Comparison of ENCODE assay signal across 17 mouse cellular contexts in the genomic region with DNA sequence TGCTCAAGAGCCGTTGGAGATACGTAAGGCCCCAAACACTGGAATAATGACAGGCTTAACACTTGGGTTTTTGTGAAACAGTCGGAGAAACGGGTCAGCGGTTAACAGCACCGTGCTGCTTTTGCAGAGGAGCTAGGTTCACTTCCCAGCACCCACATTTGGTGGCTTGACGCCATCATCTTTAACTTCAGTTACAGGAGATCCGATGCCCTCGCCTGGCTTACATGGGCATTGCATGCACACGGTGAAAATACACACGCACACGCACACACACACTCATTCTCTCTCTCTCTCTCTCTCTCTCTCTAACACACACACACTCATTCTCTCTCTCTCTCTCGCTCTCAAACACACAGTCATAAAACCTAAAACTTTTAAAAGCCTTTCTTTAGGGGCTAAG.
A peak's percentile ranks its signal among the peaks of the same experiment; 100 is the strongest.
DNase-seq lines count a peak whose midpoint lies in the region; ATAC-seq and TF ChIP-seq lines count a peak whose summit lies in the region.
"Had no signal": no experiment of that assay in that cellular context is flagged by ENCODE, and none has a peak within 500 bp of the region (broad histone marks: within the 10 kb centered on the region; RNA-seq: fewer than 3 reads in every experiment).

No protein-coding gene starts in this region.

- no peak for TF ChIP-seq POLR2A in brain, embryonic 14.5 days (IDR thresholded peaks at IDR 0.05; ENCODE audit: borderline replicate concordance, extremely low read depth, insufficient read depth, insufficient read length, poor library complexity, severe bottlenecking)

- H3K9me3 ChIP-seq in embryonic facial prominence, embryonic 15.5 days (replicated peaks): no peaks in the 10 kb centered on the region
- 0 out of 2 replicates have a peak, but pooled peaks cover 2% of the 10 kb centered on the region for H3K9me3 ChIP-seq in embryonic facial prominence, embryonic 10.5 days
- no peaks in the 10 kb centered on the region for H3K9me3 ChIP-seq in lung, embryonic 14.5 days (ENCODE audit: low read depth, low read length)
- no peaks in the 10 kb centered on the region for H3K9me3 ChIP-seq in lung, postnatal 0 days (ENCODE audit: low read length)
- no peaks in the 10 kb centered on the region for H3K9me3 ChIP-seq in neural tube, embryonic 14.5 days (ENCODE audit: control insufficient read depth, low read length)
- H3K9me3 ChIP-seq: G1E had no signal

- DNase-seq in embryonic facial prominence, embryonic 10.5 days (ENCODE audit: low spot score): no peak
- no peak for DNase-seq in lung, embryonic 14.5 days
- no peak for DNase-seq in lung, postnatal 0 days (ENCODE audit: low spot score)
- no peak for DNase-seq in brain, embryonic 14.5 days (ENCODE audit: low read depth)
- DNase-seq in retina, embryonic 14.5 days (ENCODE audit: low spot score): no peak
- DNase-seq in adrenal gland, adult 18-20 months (ENCODE audit: low spot score in 2 of 2): no peak
- DNase-seq: adrenal gland, postnatal 14 days; cerebellum, adult 9-10 months; heart, adult 18-20 months; lung, postnatal 36 days; thymus, postnatal 4 days had no signal

- no peaks in the 10 kb centered on the region for H3K27me3 ChIP-seq in embryonic facial prominence, embryonic 15.5 days
- H3K27me3 ChIP-seq in embryonic facial prominence, embryonic 10.5 days (replicated peaks; ENCODE audit: low read depth, poor library complexity, severe bottlenecking): no peaks in the 10 kb centered on the region
- no peaks in the 10 kb centered on the region for H3K27me3 ChIP-seq in lung, embryonic 14.5 days (ENCODE audit: insufficient read depth, low read length)
- no peaks in the 10 kb centered on the region for H3K27me3 ChIP-seq in lung, postnatal 0 days (replicated peaks; ENCODE audit: insufficient read depth, low read length)
- H3K27me3 ChIP-seq in neural tube, embryonic 14.5 days (ENCODE audit: control insufficient read depth, insufficient read depth, low read length): no peaks in the 10 kb centered on the region
- H3K27me3 ChIP-seq: neural tube, embryonic 12.5 days had no signal

- TF ChIP-seq EP300 in lung, postnatal 0 days (IDR thresholded peaks at IDR 0.05): no peak

- H3K4me1 ChIP-seq in embryonic facial prominence, embryonic 15.5 days: peaks cover 15% of the 10 kb centered on the region
- peaks cover 7% of the 10 kb centered on the region; the same call in 1 of the 2 replicates for H3K4me1 ChIP-seq in embryonic facial prominence, embryonic 10.5 days
- no peaks in the 10 kb centered on the region for H3K4me1 ChIP-seq in lung, embryonic 14.5 days (ENCODE audit: insufficient read depth)
- H3K4me1 ChIP-seq in lung, postnatal 0 days (ENCODE audit: insufficient read depth, low read depth, low read length): no peaks in the 10 kb centered on the region
- no peaks in the 10 kb centered on the region for H3K4me1 ChIP-seq in neural tube, embryonic 14.5 days (ENCODE audit: control insufficient read depth, insufficient read depth, low read length)

- 0 out of 2 replicates have a peak, but pooled peaks cover 2% of the 10 kb centered on the region for H3K36me3 ChIP-seq in embryonic facial prominence, embryonic 15.5 days
- H3K36me3 ChIP-seq in embryonic facial prominence, embryonic 10.5 days (replicated peaks): peaks cover 4% of the 10 kb centered on the region; the same call in 1 of the 2 replicates
- H3K36me3 ChIP-seq in lung, embryonic 14.5 days (ENCODE audit: insufficient read depth): 0 out of 2 replicates have a peak, but pooled peaks cover under 1% of the 10 kb centered on the region
- H3K36me3 ChIP-seq in lung, postnatal 0 days (ENCODE audit: insufficient read depth, low read length): no peaks in the 10 kb centered on the region
- H3K36me3 ChIP-seq in neural tube, embryonic 14.5 days (ENCODE audit: control insufficient read depth, insufficient read depth, low read length): no peaks in the 10 kb centered on the region
- H3K36me3 ChIP-seq: neural tube, embryonic 12.5 days had no signal

- 92% methylated on average over 13 of the region's 13 CpGs for WGBS in embryonic facial prominence, embryonic 15.5 days
- WGBS in embryonic facial prominence, embryonic 10.5 days: 94% methylated on average over 13 of the region's 13 CpGs
- 95% methylated on average over 13 of the region's 13 CpGs for WGBS in lung, embryonic 14.5 days
- WGBS in lung, postnatal 0 days: 97% methylated on average over 13 of the region's 13 CpGs
- 87% methylated on average over 13 of the region's 13 CpGs for WGBS in neural tube, embryonic 14.5 days

- no peak overlapping the region for H3K9ac ChIP-seq in embryonic facial prominence, embryonic 15.5 days
- H3K9ac ChIP-seq in lung, embryonic 14.5 days: no peak overlapping the region
- H3K9ac ChIP-seq in lung, postnatal 0 days (replicated peaks; ENCODE audit: low read depth): no peak overlapping the region
- H3K9ac ChIP-seq in neural tube, embryonic 14.5 days (replicated peaks; ENCODE audit: low read depth, low read length): no peak overlapping the region
- H3K9ac ChIP-seq: neural tube, embryonic 12.5 days had no signal

- H3K27ac ChIP-seq in embryonic facial prominence, embryonic 15.5 days (replicated peaks): 0 out of 2 replicates have a peak overlapping the region, but pooled peaks have one; percentile 17
- H3K27ac ChIP-seq in embryonic facial prominence, embryonic 10.5 days (replicated peaks): no peak overlapping the region
- H3K27ac ChIP-seq in lung, embryonic 14.5 days (ENCODE audit: low read depth): no peak overlapping the region
- H3K27ac ChIP-seq in lung, postnatal 0 days (ENCODE audit: low read length): no peak overlapping the region
- H3K27ac ChIP-seq in neural tube, embryonic 14.5 days (ENCODE audit: low read depth, low read length): 0 out of 2 replicates have a peak overlapping the region, but pooled peaks have one; percentile 40
- H3K27ac ChIP-seq: neural tube, embryonic 12.5 days had no signal

- no peak overlapping the region for H3K4me2 ChIP-seq in embryonic facial prominence, embryonic 15.5 days (replicated peaks)
- no peak overlapping the region for H3K4me2 ChIP-seq in lung, embryonic 14.5 days
- no peak overlapping the region for H3K4me2 ChIP-seq in lung, postnatal 0 days (replicated peaks; ENCODE audit: low read depth, low read length)
- no peak overlapping the region for H3K4me2 ChIP-seq in neural tube, embryonic 14.5 days (ENCODE audit: low read depth, low read length)
- H3K4me2 ChIP-seq: neural tube, embryonic 12.5 days had no signal

- no peak for ATAC-seq in embryonic facial prominence, embryonic 15.5 days (ENCODE audit: insufficient number of reproducible peaks, low FRiP score, low TSS enrichment, low read depth)
- no peak for ATAC-seq in lung, embryonic 14.5 days (ENCODE audit: insufficient read depth)
- no peak for ATAC-seq in lung, postnatal 0 days
- no peak for ATAC-seq in neural tube, embryonic 14.5 days (ENCODE audit: low read depth)
- ATAC-seq: inflammation-experienced regulatory T-cells, adult 6 months had no signal

- peak; percentile 25; the same call in 1 of the 2 replicates for TF ChIP-seq CTCF in lung, embryonic 14.5 days (IDR thresholded peaks at IDR 0.05; ENCODE audit: low read depth)
- TF ChIP-seq CTCF in lung, postnatal 0 days (IDR thresholded peaks at IDR 0.05): no peak
- TF ChIP-seq CTCF in brain, embryonic 14.5 days (IDR thresholded peaks at IDR 0.05; ENCODE audit: borderline replicate concordance, extremely low read depth, insufficient read depth, insufficient read length): peak; percentile 35; the same call in 1 of the 2 replicates

- H3K4me3 ChIP-seq in embryonic facial prominence, embryonic 15.5 days (replicated peaks): no peak overlapping the region
- no peak overlapping the region for H3K4me3 ChIP-seq in embryonic facial prominence, embryonic 10.5 days
- no peak overlapping the region for H3K4me3 ChIP-seq in lung, embryonic 14.5 days (ENCODE audit: low read depth, low read length)
- H3K4me3 ChIP-seq in lung, postnatal 0 days (ENCODE audit: low read depth, low read length): no peak overlapping the region
- no peak overlapping the region for H3K4me3 ChIP-seq in neural tube, embryonic 14.5 days (ENCODE audit: low read depth, low read length)
- H3K4me3 ChIP-seq: erythroblast, embryonic 14.5 days; neural tube, embryonic 12.5 days had no signal

Comparison
In these comparisons a context has a peak if more than half of its experiments do, and no peak if none do; other contexts are left out.
1. H3K27ac ChIP-seq: peak in embryonic facial prominence, embryonic 15.5 days (single experiment) and neural tube, embryonic 14.5 days (single experiment); none in embryonic facial prominence, embryonic 10.5 days (single experiment), lung, embryonic 14.5 days (single experiment) and lung, postnatal 0 days (single experiment).